Mouse (Mus musculus): ENCODE measurements around the gene Arl4c.

DNA sequence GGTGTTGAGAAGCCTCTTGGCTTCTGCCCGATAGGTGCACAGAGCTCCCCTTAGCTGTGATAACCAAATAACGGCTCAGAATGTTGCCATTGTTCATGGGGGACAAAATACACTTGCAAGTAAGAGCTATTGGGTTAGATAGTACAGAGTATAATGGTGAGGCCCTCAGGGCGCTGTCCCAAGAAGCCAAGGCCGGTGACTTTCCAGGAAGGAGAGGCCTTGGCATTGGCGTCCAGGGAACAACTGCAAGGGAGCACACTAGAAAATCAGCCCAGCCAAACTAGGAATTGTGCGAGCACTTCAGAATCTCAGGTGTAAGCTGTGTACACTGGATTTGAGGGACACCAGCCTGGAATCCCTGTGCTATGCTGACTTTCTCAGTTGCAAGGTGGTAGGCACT is 11.4 kb downstream of the Arl4c start:
- TF ChIP-seq CTCF (IDR thresholded peaks at IDR 0.05; ENCODE audit: low read depth): no peak
- no peak for TF ChIP-seq EP300 (optimal IDR thresholded peaks at IDR 0.05)
